Mouse (Mus musculus): ENCODE results near the gene Kdelr2. TPM values are rescaled to one million over a fixed set of nuclear protein-coding genes. Genes with fewer than 3 reads are reported as not detected.
"Not testable (repeated sequence)": the region's sequence is repeated elsewhere in the genome, so short reads cannot be mapped to it uniquely, and the experiment has no call there.

The Kdelr2 gene
- polyA plus RNA-seq, 2 experiments: 39.9 to 135 TPM

DNA sequence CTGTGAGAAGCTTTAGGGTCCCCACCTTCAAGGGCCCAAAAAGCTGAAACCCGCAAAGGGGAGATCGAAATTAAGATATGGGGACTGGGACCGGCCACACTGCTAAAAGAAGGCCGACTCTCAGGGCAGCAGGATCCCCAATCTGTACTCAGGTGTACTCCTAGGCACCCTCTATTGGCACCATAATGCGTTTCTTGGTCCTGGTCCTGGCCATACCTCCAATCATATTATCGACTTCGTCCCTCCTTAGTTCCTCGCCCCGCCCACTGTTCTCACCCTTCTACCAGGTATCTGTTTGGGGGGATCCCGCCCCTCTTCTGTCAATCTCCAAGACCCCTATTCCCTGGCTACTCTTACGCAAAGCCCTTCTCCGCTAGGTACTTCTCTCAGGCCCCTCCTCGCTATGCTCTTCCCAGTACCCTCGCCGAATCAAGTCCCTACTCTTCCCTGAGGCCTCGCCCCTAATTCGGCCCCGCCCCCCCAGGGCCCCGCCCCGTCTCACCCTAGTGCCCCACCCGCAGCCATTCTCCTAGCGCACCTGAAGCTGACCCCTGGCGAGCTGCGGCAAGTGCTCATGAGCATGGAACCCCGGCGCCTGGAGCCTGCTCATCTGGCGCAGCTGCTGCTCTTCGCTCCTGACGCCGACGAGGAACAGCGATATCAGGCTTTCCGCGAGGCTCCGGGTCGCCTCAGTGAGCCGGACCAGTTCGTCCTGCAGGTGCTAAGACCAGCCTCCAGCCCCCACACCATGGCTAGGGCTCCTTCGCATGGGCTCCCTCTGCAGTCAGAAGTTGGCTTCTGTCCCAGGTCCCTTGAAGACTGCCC lies 16.6 kb upstream of the Kdelr2 start:
- Histone ChIP-seq H3K36me3 (replicated peaks; ENCODE audit: control insufficient read depth, insufficient read depth, low read depth) (no peaks in the 10 kb centered on the region), H3K9ac (replicated peaks) (no peak overlapping the region), H3K4me3 (ENCODE audit: insufficient read depth in 1 of 2, low read depth in 2 of 2, low read length in 2 of 2) (peak overlapping the region in 1 of 2 experiments; percentile 23; a peak in 1 of 4 replicates), H3K4me1 (replicated peaks; ENCODE audit: control insufficient read depth in 2 of 2, insufficient read depth in 2 of 2, low read length in 1 of 2) (peaks cover 3 to 4% of the 10 kb centered on the region in 2 experiments; a peak in 1 of 4 replicates), H3K9me3 (ENCODE audit: control insufficient read depth, low read length) (no peaks in the 10 kb centered on the region), H3K27ac (no peak overlapping the region), H3K27me3 (ENCODE audit: control insufficient read depth, insufficient read depth, low read length) (peaks cover 18% of the 10 kb centered on the region), H3K4me2 (ENCODE audit: low read depth) (peak overlapping the region; percentile 53)
- no peak for TF ChIP-seq CTCF (IDR thresholded peaks at IDR 0.05; ENCODE audit: low read depth)
- no peak for TF ChIP-seq EP300 (IDR thresholded peaks at IDR 0.05; ENCODE audit: low read depth)
- ATAC-seq (ENCODE audit: insufficient read depth) (peak; percentile 37; the same call in 1 of the 2 replicates), DNase-seq (ENCODE audit: low read depth in 3 of 3, low spot score in 3 of 3) (no peak)
- whole genome bisulfite sequencing (ENCODE audit: insufficient replicate concordance): 8% methylated on average over 39 of the region's 39 CpGs

DNA sequence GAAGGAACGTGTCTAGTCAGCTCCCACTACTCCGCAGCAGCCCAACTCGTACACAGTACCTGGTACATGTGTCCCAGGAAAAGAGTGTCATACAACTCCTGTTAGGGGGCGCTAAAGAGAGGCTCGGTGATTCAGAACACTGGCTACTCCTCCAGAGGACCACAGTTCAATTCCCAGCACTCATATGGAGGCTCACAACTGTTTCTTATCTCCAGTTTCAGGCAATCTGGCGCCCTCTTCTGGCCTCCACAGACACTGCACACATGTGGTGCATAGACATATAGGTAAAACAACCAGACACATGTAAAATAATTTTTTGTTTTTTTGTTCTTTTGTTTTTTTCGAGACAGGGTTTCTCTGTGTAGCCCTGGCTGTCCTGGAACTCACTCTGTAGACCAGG lies 9.5 kb upstream of the Kdelr2 start:
- no peak overlapping the region for H3K4me2 ChIP-seq (ENCODE audit: low read depth)
- H3K9ac ChIP-seq (replicated peaks): no peak overlapping the region
- no peaks in the 10 kb centered on the region for H3K9me3 ChIP-seq (ENCODE audit: control insufficient read depth, low read length)
- 64% methylated on average over 7 of the region's 7 CpGs for WGBS (ENCODE audit: insufficient replicate concordance)
- H3K27ac ChIP-seq: no peak overlapping the region
- H3K27me3 ChIP-seq (ENCODE audit: control insufficient read depth, insufficient read depth, low read length): no peaks in the 10 kb centered on the region
- H3K4me1 ChIP-seq (replicated peaks; ENCODE audit: control insufficient read depth in 2 of 2, insufficient read depth in 2 of 2, low read length in 1 of 2): no peaks in the 10 kb centered on the region
- peak; percentile 43 for TF ChIP-seq CTCF (IDR thresholded peaks at IDR 0.05; ENCODE audit: low read depth)
- no peak for TF ChIP-seq EP300 (IDR thresholded peaks at IDR 0.05; ENCODE audit: low read depth)
- ATAC-seq (ENCODE audit: insufficient read depth) (no peak), DNase-seq (ENCODE audit: low read depth in 3 of 3, low spot score in 3 of 3) (no peak)
- H3K36me3 ChIP-seq (replicated peaks; ENCODE audit: control insufficient read depth, insufficient read depth, low read depth): no peaks in the 10 kb centered on the region
- no peak overlapping the region for H3K4me3 ChIP-seq (ENCODE audit: insufficient read depth in 1 of 2, low read depth in 2 of 2, low read length in 2 of 2)

DNA sequence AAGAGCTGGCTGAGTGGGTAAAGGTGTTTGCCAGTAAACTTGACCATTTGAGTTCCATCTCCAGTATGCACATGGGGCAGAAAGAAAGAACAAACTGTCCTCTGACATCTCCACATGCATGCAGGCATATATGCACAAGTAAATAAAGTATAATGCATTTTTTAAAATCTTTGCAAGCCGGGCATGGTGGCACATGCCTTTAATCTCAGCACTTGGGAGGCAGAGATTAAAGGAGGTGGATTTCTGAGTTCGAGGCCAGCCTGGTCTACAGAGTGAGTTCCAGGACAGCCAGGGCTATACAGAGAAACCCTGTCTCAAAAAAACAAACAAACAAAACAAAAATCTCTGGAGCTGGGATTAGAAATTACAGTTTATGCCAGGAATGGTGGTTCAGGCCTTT lies 8.7 kb upstream of the Kdelr2 start:
- WGBS (ENCODE audit: insufficient replicate concordance): 64% methylated on average over 2 of the region's 2 CpGs
- not testable (repeated sequence) for H3K4me3 ChIP-seq (ENCODE audit: insufficient read depth in 1 of 2, low read depth in 2 of 2, low read length in 2 of 2); DNase-seq (ENCODE audit: low read depth in 3 of 3, low spot score in 3 of 3); H3K9ac ChIP-seq (replicated peaks); H3K36me3 ChIP-seq (replicated peaks; ENCODE audit: control insufficient read depth, insufficient read depth, low read depth); H3K9me3 ChIP-seq (ENCODE audit: control insufficient read depth, low read length); H3K27ac ChIP-seq; H3K4me1 ChIP-seq (replicated peaks; ENCODE audit: control insufficient read depth in 2 of 2, insufficient read depth in 2 of 2, low read length in 1 of 2); H3K4me2 ChIP-seq (ENCODE audit: low read depth); H3K27me3 ChIP-seq (ENCODE audit: control insufficient read depth, insufficient read depth, low read length); ATAC-seq (ENCODE audit: insufficient read depth)

DNA sequence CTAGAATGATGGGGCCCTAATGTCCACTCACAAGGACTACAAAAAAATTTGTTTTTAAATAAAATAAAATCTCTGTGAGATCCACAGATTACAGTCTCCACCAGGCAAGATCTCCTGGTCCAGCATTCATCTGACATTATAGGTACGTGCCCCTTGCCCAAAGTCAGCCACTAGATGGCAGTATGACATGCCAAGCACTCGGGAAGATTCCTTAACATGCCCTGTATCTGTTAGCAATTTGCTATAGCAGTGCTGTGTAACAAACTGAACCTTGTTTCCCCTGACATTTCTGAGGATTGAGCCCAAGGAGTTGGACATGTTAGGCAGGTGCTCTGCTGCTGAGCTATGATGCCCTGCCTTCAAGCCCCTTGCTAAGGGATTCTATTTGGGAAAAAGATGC lies 8.0 kb upstream of the Kdelr2 start:
- H3K9me3 ChIP-seq (ENCODE audit: control insufficient read depth, low read length): no peaks in the 10 kb centered on the region
- TF ChIP-seq EP300 (IDR thresholded peaks at IDR 0.05; ENCODE audit: low read depth) (no peak), CTCF (IDR thresholded peaks at IDR 0.05; ENCODE audit: low read depth) (peak; percentile 90)
- H3K4me1 ChIP-seq (replicated peaks; ENCODE audit: control insufficient read depth in 2 of 2, insufficient read depth in 2 of 2, low read length in 1 of 2): no peaks in the 10 kb centered on the region
- no peaks in the 10 kb centered on the region for H3K27me3 ChIP-seq (ENCODE audit: control insufficient read depth, insufficient read depth, low read length)
- no peaks in the 10 kb centered on the region for H3K36me3 ChIP-seq (replicated peaks; ENCODE audit: control insufficient read depth, insufficient read depth, low read depth)
- H3K9ac ChIP-seq (replicated peaks): no peak overlapping the region
- DNase-seq (ENCODE audit: low read depth in 3 of 3, low spot score in 3 of 3) (peak in 2 of 3 experiments; percentile 38 to 40), ATAC-seq (ENCODE audit: insufficient read depth) (no peak)
- no peak overlapping the region for H3K4me3 ChIP-seq (ENCODE audit: insufficient read depth in 1 of 2, low read depth in 2 of 2, low read length in 2 of 2)
- H3K27ac ChIP-seq: no peak overlapping the region
- H3K4me2 ChIP-seq (ENCODE audit: low read depth): no peak overlapping the region
- 33% methylated on average over 2 of the region's 2 CpGs for WGBS (ENCODE audit: insufficient replicate concordance)

DNA sequence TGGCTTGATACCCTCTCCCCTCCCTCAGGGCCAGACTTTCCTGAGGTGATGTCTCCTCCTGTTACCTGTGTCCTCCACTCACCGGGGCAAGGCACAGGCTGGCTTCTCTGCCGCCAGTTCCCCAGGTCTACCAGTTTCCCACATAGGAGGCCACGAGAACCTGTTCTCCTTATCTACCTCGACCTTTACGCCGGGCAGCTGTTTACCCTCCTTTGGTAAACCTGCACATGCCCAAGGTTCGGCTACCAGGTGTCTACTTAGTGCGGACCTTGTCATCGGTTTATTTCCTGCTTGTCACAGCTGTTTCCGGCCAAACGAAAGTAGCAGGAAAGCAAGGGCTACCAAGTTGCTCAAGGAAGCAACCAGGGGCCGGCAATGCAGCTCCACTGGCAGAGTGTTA lies 3.1 kb upstream of the Kdelr2 start:
- 62% methylated on average over 12 of the region's 12 CpGs for WGBS (ENCODE audit: insufficient replicate concordance)
- Histone ChIP-seq H3K4me2 (ENCODE audit: low read depth) (no peak overlapping the region), H3K27ac (no peak overlapping the region), H3K9ac (replicated peaks) (no peak overlapping the region), H3K36me3 (replicated peaks; ENCODE audit: control insufficient read depth, insufficient read depth, low read depth) (peaks cover 3% of the 10 kb centered on the region), H3K27me3 (ENCODE audit: control insufficient read depth, insufficient read depth, low read length) (no peaks in the 10 kb centered on the region), H3K4me1 (replicated peaks; ENCODE audit: control insufficient read depth in 2 of 2, insufficient read depth in 2 of 2, low read length in 1 of 2) (peaks cover 9 to 13% of the 10 kb centered on the region in 2 experiments), H3K9me3 (ENCODE audit: control insufficient read depth, low read length) (no peaks in the 10 kb centered on the region), H3K4me3 (ENCODE audit: insufficient read depth in 1 of 2, low read depth in 2 of 2, low read length in 2 of 2) (no peak overlapping the region)
- no peak for TF ChIP-seq EP300 (IDR thresholded peaks at IDR 0.05; ENCODE audit: low read depth)
- no peak for TF ChIP-seq CTCF (IDR thresholded peaks at IDR 0.05; ENCODE audit: low read depth)
- no peak for DNase-seq (ENCODE audit: low read depth in 3 of 3, low spot score in 3 of 3)
- ATAC-seq (ENCODE audit: insufficient read depth): no peak

All from liver, embryonic 14.5 days (tissue).